Mouse (Mus musculus): ENCODE data around the gene Adamts16.

The Adamts16 gene

GRCm38 (mm10) chr13:70713331-70713730 lies 128.3 kb downstream of the Adamts16 start:
- DNase-seq (ENCODE audit: low spot score in 2 of 2): no peak

- no peak for DNase-seq (ENCODE audit: low spot score in 2 of 2)
Measured at GRCm38 (mm10) chr13:70707158-70707854, 134.3 kb downstream of the Adamts16 start.

- no peak for DNase-seq (ENCODE audit: low spot score in 2 of 2)
Measured at GRCm38 (mm10) chr13:70702904-70703303, 138.7 kb downstream of the Adamts16 start.

GRCm38 (mm10) chr13:70698812-70699387 lies 142.7 kb downstream of the Adamts16 start:
- peak; percentile 20 to 55 for DNase-seq (ENCODE audit: low spot score in 2 of 2)

GRCm38 (mm10) chr13:70689452-70689960 lies 152.1 kb downstream of the Adamts16 start:
- DNase-seq (ENCODE audit: low spot score in 2 of 2): no peak

GRCm38 (mm10) chr13:70685825-70686224 lies 155.8 kb downstream of the Adamts16 start:
- DNase-seq (ENCODE audit: low spot score in 2 of 2): no peak

GRCm38 (mm10) chr13:70684976-70685609 lies 156.5 kb downstream of the Adamts16 start:
- DNase-seq (ENCODE audit: low spot score in 2 of 2): no peak

GRCm38 (mm10) chr13:70681411-70682183 lies 160.0 kb downstream of the Adamts16 start:
- DNase-seq (ENCODE audit: low spot score in 2 of 2): no peak

GRCm38 (mm10) chr13:70680316-70680715 lies 161.3 kb downstream of the Adamts16 start:
- DNase-seq (ENCODE audit: low spot score in 2 of 2): no peak

Data from frontal cortex, postnatal 36 days (tissue).